ENCODE assay signal across 11 mouse cellular contexts in the genomic region with DNA sequence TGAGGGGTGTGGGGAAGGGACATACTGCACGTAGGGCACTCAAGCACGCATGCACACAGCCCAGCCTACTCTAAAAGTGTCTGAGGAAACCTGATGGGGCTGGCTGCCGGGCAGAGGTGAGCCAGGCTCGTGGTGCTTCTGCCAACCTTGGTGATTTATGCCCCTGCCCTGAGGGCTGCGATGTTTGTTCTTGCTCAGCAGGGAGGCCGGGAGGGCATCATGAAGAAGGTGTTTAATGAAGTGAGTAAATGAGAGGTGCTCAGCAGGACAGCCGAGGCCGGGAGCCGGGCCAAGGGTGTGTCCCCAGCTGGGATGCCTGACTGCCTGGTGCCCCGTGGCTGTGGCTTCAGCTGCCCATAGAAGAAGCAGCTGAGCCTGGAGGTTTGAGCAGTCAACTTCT.
DNase-seq lines count a peak whose midpoint lies in the region; ATAC-seq and TF ChIP-seq lines count a peak whose summit lies in the region.
"Had no signal": no experiment of that assay in that cellular context is flagged by ENCODE, and none has a peak within 500 bp of the region (broad histone marks: within the 10 kb centered on the region; RNA-seq: fewer than 3 reads in every experiment).

No protein-coding gene starts in this region.

- H3K9ac ChIP-seq in neural tube, embryonic 11.5 days (ENCODE audit: low read length), result no peak overlapping the region
- no peak overlapping the region for H3K9ac ChIP-seq in neural tube, embryonic 15.5 days (replicated peaks)
- H3K9ac ChIP-seq in kidney, postnatal 0 days (ENCODE audit: low read depth, low read length), result no peak overlapping the region
- H3K9ac ChIP-seq in stomach, embryonic 16.5 days (ENCODE audit: low read length), result 0 out of 2 replicates have a peak overlapping the region, but pooled peaks have one; percentile 5
- H3K9ac ChIP-seq: limb, embryonic 12.5 days had no signal

- peaks cover 17% of the 10 kb centered on the region for H3K4me1 ChIP-seq in neural tube, embryonic 11.5 days (ENCODE audit: control insufficient read depth, insufficient read depth, low read length)
- H3K4me1 ChIP-seq in neural tube, embryonic 15.5 days, result peaks cover 19% of the 10 kb centered on the region
- 0 out of 2 replicates have a peak, but pooled peaks cover 3% of the 10 kb centered on the region for H3K4me1 ChIP-seq in kidney, postnatal 0 days (replicated peaks; ENCODE audit: insufficient read depth, low read length)
- H3K4me1 ChIP-seq in stomach, embryonic 16.5 days (ENCODE audit: control insufficient read depth, insufficient read depth, low read length), result peaks cover 29% of the 10 kb centered on the region

- H3K9me3 ChIP-seq in neural tube, embryonic 11.5 days (ENCODE audit: control insufficient read depth, low read length), result no peaks in the 10 kb centered on the region
- no peaks in the 10 kb centered on the region for H3K9me3 ChIP-seq in neural tube, embryonic 15.5 days (replicated peaks)
- H3K9me3 ChIP-seq in kidney, postnatal 0 days (replicated peaks; ENCODE audit: low read length), result no peaks in the 10 kb centered on the region
- no peaks in the 10 kb centered on the region for H3K9me3 ChIP-seq in stomach, embryonic 16.5 days (replicated peaks; ENCODE audit: control insufficient read depth, low read length)
- H3K9me3 ChIP-seq: limb, embryonic 12.5 days had no signal

- H3K27me3 ChIP-seq in neural tube, embryonic 11.5 days (ENCODE audit: control insufficient read depth, insufficient read depth, low read length), result no peaks in the 10 kb centered on the region
- peaks cover 9% of the 10 kb centered on the region for H3K27me3 ChIP-seq in neural tube, embryonic 15.5 days (replicated peaks)
- peaks cover 3% of the 10 kb centered on the region; the same call in 1 of the 2 replicates for H3K27me3 ChIP-seq in kidney, postnatal 0 days (ENCODE audit: insufficient read depth, low read length)
- H3K27me3 ChIP-seq in stomach, embryonic 16.5 days (ENCODE audit: control insufficient read depth, insufficient read depth, low read length), result no peaks in the 10 kb centered on the region

- H3K27ac ChIP-seq in neural tube, embryonic 11.5 days (ENCODE audit: low read depth, low read length), result no peak overlapping the region
- H3K27ac ChIP-seq in neural tube, embryonic 15.5 days (replicated peaks), result no peak overlapping the region
- no peak overlapping the region for H3K27ac ChIP-seq in kidney, postnatal 0 days
- H3K27ac ChIP-seq in stomach, embryonic 16.5 days (ENCODE audit: low read length), result no peak overlapping the region
- H3K27ac ChIP-seq: limb, embryonic 12.5 days had no signal

- intact Hi-C loops in gastrocnemius, postnatal 14 days (cut with DNase I; ENCODE audit: low total_unique reads), result no loop called here

- no peak overlapping the region for H3K4me2 ChIP-seq in neural tube, embryonic 11.5 days (ENCODE audit: low read depth)
- H3K4me2 ChIP-seq in neural tube, embryonic 15.5 days, result no peak overlapping the region
- no peak overlapping the region for H3K4me2 ChIP-seq in kidney, postnatal 0 days (ENCODE audit: low read length)
- no peak overlapping the region for H3K4me2 ChIP-seq in stomach, embryonic 16.5 days (ENCODE audit: low read depth, low read length)
- H3K4me2 ChIP-seq: limb, embryonic 12.5 days; midbrain, embryonic 11.5 days had no signal

- H3K36me3 ChIP-seq in neural tube, embryonic 11.5 days (ENCODE audit: control insufficient read depth, insufficient read depth, low read length), result no peaks in the 10 kb centered on the region
- H3K36me3 ChIP-seq in neural tube, embryonic 15.5 days, result no peaks in the 10 kb centered on the region
- H3K36me3 ChIP-seq in kidney, postnatal 0 days (ENCODE audit: insufficient read depth, low read length), result no peaks in the 10 kb centered on the region
- no peaks in the 10 kb centered on the region for H3K36me3 ChIP-seq in stomach, embryonic 16.5 days (ENCODE audit: control insufficient read depth, insufficient read depth, low read length)
- H3K36me3 ChIP-seq: limb, embryonic 12.5 days had no signal

- H3K4me3 ChIP-seq in neural tube, embryonic 11.5 days (ENCODE audit: low read depth, low read length), result no peak overlapping the region
- H3K4me3 ChIP-seq in neural tube, embryonic 15.5 days (replicated peaks), result no peak overlapping the region
- no peak overlapping the region for H3K4me3 ChIP-seq in kidney, postnatal 0 days (replicated peaks; ENCODE audit: low read depth, low read length)
- H3K4me3 ChIP-seq in stomach, embryonic 16.5 days (replicated peaks; ENCODE audit: low read length), result no peak overlapping the region
- H3K4me3 ChIP-seq: limb, embryonic 12.5 days had no signal

- DNase-seq in neural tube, embryonic 11.5 days (ENCODE audit: low spot score), result peak; percentile 63
- DNase-seq in gastrocnemius, postnatal 14 days, result peak; percentile 61
- DNase-seq in kidney, postnatal 0 days (ENCODE audit: low spot score), result peak; percentile 61
- no peak for DNase-seq in B cell, adult 2 months
- no peak for DNase-seq in spleen, postnatal 10 days (ENCODE audit: low spot score in 2 of 2)
- DNase-seq: heart, adult 11 months; right cerebral cortex, postnatal 4 days had no signal

- ATAC-seq in neural tube, embryonic 11.5 days (ENCODE audit: insufficient read depth, low FRiP score, low TSS enrichment), result peak; percentile 63
- no peak for ATAC-seq in neural tube, embryonic 15.5 days (ENCODE audit: low FRiP score)
- peak; percentile 60 for ATAC-seq in kidney, postnatal 0 days (replicated peaks; ENCODE audit: low FRiP score, low read depth)
- peak; percentile 39; the same call in 1 of the 2 replicates for ATAC-seq in stomach, embryonic 16.5 days (ENCODE audit: insufficient read depth, low FRiP score)

- WGBS in neural tube, embryonic 11.5 days, result under 1% methylated on average over 10 of the region's 10 CpGs
- 4% methylated on average over 10 of the region's 10 CpGs for WGBS in neural tube, embryonic 15.5 days
- WGBS in kidney, postnatal 0 days, result 13% methylated on average over 10 of the region's 10 CpGs
- 15% methylated on average over 10 of the region's 10 CpGs for WGBS in stomach, embryonic 16.5 days

- TF ChIP-seq CTCF in kidney, postnatal 0 days (IDR thresholded peaks at IDR 0.05; ENCODE audit: low read depth), result no peak

Comparison
In these comparisons a context has a peak if more than half of its experiments do, and no peak if none do; other contexts are left out.
1. DNase-seq: peak in neural tube, embryonic 11.5 days (single experiment), gastrocnemius, postnatal 14 days (single experiment) and kidney, postnatal 0 days (single experiment); none in B cell, adult 2 months (0 of 2) and spleen, postnatal 10 days (0 of 2).